Mouse (Mus musculus) bone marrow, adult 2 months (tissue): ENCODE data around the gene Arl11. TPM values are rescaled to one million over a fixed set of nuclear protein-coding genes. Genes with fewer than 3 reads are reported as not detected.
A peak's percentile ranks its signal among the peaks of the same experiment; 100 is the strongest.

Experiments used
- H3K27ac ChIP-seq: fragments of 200-500 bp; 2 replicates; pipeline ENCODE4 v1.5.1; 2012; ENCODE audit warnings: low read depth, mild to moderate bottlenecking, control low read depth, inconsistent platforms, low read length; ENCODE audit not compliant: control insufficient read depth, poor library complexity, insufficient read depth
- H3K4me1 ChIP-seq: fragments of 200-500 bp; 2 replicates; pipeline ENCODE4 v1.6.1; 2011; ENCODE audit warnings: low read length; ENCODE audit not compliant: control insufficient read depth, insufficient read depth
- H3K4me3 ChIP-seq: fragments of 200-500 bp; replicated peaks from 2 replicates; pipeline ENCODE3; 2011; ENCODE audit warnings: mild to moderate bottlenecking, low read depth, low read length, control low read depth; ENCODE audit not compliant: control insufficient read depth
- CTCF ChIP-seq: fragments of 200-500 bp; IDR thresholded peaks from 2 replicates; pipeline ENCODE4 v1.5.1; 2011; ENCODE audit warnings: low read length, control low read depth; ENCODE audit not compliant: control insufficient read depth, insufficient read depth
- POLR2A ChIP-seq: fragments of 200-500 bp; IDR thresholded peaks from 2 replicates; pipeline ENCODE4 v1.6.1; 2011; ENCODE audit warnings: low read depth, mild to moderate bottlenecking, control low read depth, low read length, borderline replicate concordance; ENCODE audit not compliant: control insufficient read depth
- WGBS: fragments of 180-500 bp; shearing (Covaris S2); methylation state at CpG from one replicate; pipeline ENCODE4 v1.1.7; 2018; 5-methylcytosine and 5-hydroxymethylcytosine counted together
- polyA plus RNA-seq: library from polyadenylated mRNA; stranded (reverse); fragments of >200 nt; gene quantifications from 2 replicates; pipeline ENCODE4 v1.2.4, GENCODE M21; 2011; ENCODE audit warnings: low replicate concordance; ENCODE audit not compliant: missing spikeins, insufficient read depth, insufficient read length

Arl11 gene
- polyA plus RNA-seq, 1 experiment = 9.2 TPM

DNA sequence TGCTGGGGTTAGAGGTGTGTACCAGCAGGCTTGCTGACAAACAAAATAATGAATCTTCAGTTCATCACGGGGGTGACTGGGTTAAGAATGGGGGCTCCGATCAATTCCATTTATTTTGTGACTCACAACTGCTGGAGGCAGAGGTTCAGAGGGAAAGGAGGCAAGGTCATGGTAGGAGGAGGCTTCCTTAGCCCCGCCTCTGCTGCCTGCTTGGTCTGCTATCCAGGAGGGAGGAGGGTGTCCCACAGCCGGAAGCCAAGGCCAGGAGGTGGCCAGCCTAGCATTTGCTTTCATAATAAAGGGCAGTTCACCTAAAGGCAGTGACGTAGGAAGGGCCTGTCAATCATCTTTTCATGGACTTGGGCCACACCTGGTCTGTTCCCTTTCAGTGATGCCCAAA, 35.0 kb downstream of the Arl11 start:
- 71% methylated on average over 5 of the region's 5 CpGs for WGBS
- no peak for TF ChIP-seq CTCF
- TF ChIP-seq POLR2A = no peak
- Histone ChIP-seq H3K4me1 (no peaks in the 10 kb centered on the region), H3K27ac (no peak overlapping the region), H3K4me3 (no peak overlapping the region)

DNA sequence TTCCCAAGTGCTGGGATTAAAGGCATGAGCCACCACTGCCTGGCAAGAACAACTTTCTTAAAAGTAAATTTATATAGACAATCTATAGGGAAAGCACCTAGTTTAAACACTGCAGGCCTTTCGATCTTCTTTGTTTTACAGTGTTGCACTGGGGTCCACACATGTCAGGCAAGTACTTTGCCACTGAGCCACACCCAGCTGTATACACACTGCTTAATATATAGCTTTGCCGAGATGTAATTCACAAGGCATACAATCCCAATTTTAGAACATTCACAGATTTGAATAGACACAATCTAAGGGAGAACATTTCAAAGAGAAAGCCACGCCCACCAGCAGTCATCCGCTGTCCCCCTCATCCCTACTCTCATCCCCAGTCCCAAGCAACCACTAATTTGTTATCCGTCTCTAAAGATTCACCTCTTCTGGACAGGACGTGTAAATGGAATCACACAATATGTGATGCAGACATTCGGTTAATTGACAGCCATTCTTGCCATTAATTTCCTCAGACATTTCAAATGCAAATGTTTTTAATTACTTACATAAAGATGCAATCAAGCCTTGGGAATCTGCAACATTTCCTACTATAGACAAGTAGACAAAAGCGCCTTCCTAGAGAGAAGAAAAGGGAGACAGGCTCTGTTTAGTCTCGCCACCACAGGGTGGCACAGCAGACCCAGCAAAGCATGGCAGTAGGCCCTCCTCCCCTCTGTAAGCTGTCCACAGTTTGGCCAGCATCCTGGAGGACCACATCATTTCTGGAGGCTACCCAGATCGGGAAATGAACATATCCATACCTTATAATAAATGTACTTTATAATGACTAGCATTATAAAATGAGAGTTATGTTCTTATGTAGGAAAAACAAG, 37.5 kb downstream of the Arl11 start:
- Histone ChIP-seq H3K4me1 (no peaks in the 10 kb centered on the region), H3K4me3 (no peak overlapping the region), H3K27ac (no peak overlapping the region)
- TF ChIP-seq POLR2A = no peak
- TF ChIP-seq CTCF = peak; percentile 29; the same call in 1 of the 2 replicates
- 82% methylated on average over 10 of the region's 10 CpGs for WGBS

DNA sequence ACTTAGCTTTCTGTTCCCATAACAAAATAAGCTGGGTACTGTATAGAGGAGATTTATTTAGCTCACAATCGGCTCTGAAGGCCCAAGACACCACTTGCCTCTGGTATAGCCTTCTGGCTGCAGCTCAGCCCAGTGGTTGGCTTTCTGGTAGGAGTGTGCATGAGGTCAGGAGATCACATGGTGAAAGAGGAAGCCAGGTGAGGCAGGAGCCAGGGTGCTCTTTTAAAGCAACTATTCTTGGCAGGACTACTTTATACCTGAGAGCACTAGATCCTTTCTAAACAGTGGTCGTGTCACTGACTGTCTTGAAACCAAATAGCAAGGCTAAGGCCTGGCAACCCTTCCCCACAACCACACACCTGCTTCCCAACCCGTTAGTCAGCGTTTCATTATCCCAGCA, 40.3 kb downstream of the Arl11 start:
- TF ChIP-seq CTCF (no peak), POLR2A (no peak)
- WGBS = 75% methylated on average over 4 of the region's 4 CpGs
- H3K4me3 ChIP-seq = no peak overlapping the region
- no peak overlapping the region for H3K27ac ChIP-seq
- no peaks in the 10 kb centered on the region for H3K4me1 ChIP-seq

- WGBS = 83% methylated on average over 6 of the region's 6 CpGs
- Histone ChIP-seq H3K4me3 (no peak overlapping the region), H3K4me1 (no peaks in the 10 kb centered on the region), H3K27ac (no peak overlapping the region)
- TF ChIP-seq POLR2A (no peak), CTCF (no peak)
Measured at GRCm38 (mm10) chr14:61350808-61351207, 41.3 kb downstream of the Arl11 start.

DNA sequence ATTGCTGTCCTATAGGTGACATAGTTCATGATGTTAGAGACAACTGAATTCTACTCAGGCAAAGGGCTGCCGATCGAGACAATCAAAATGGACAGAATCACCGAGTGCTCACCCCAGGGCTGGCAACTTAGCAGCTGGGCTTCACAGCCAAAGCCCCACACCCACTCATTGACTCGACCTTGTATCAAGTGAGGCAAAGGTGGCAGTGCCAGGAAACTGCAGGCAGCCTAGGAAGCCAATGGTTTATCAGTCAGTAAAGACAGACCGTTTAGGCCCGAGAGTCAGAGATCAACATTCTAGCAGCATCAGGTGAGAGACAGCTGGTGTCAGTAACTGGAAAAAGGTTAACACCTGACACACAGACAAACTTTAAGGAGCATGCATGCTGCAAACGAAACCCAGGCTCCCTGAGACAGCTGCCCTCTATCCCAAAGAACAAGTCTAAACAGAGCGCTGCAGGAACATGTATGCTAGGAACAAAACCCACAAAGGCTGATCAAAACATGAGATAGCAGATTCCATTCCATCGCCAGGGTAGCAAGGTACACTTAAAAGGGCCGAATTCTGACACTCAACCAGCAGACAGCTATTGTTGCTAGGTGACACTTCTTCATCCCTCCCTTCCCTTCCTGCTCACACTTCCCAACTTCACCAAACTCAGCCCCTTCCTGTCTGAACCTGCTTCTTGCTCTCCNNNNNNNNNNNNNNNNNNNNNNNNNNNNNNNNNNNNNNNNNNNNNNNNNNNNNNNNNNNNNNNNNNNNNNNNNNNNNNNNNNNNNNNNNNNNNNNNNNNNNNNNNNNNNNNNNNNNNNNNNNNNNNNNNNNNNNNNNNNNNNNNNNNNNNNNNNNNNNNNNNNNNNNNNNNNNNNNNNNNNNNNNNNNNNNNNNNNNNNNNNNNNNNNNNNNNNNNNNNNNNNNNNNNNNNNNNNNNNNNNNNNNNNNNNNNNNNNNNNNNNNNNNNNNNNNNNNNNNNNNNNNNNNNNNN, 45.0 kb downstream of the Arl11 start:
- no peak overlapping the region for H3K27ac ChIP-seq
- TF ChIP-seq POLR2A = no peak
- no peak for TF ChIP-seq CTCF
- WGBS = 66% methylated on average over 10 of the region's 10 CpGs
- H3K4me3 ChIP-seq = no peak overlapping the region
- H3K4me1 ChIP-seq = no peaks in the 10 kb centered on the region

GRCm38 (mm10) chr14:61360131-61360980, 50.8 kb downstream of the Arl11 start, which contains the start of gene Ebpl:
Ebpl (minus strand) TSS chr14:61360439.
- TF ChIP-seq POLR2A (peak; percentile 69; the same call in 1 of the 2 replicates), CTCF (no peak)
- Histone ChIP-seq H3K4me1 (no peaks in the 10 kb centered on the region; the same call in 1 of the 2 replicates), H3K27ac (peak within 1 kb of the TSS; percentile 91), H3K4me3 (peak within 1 kb of the TSS; percentile 78)
- 3% methylated on average over 40 of the region's 40 CpGs for WGBS

DNA sequence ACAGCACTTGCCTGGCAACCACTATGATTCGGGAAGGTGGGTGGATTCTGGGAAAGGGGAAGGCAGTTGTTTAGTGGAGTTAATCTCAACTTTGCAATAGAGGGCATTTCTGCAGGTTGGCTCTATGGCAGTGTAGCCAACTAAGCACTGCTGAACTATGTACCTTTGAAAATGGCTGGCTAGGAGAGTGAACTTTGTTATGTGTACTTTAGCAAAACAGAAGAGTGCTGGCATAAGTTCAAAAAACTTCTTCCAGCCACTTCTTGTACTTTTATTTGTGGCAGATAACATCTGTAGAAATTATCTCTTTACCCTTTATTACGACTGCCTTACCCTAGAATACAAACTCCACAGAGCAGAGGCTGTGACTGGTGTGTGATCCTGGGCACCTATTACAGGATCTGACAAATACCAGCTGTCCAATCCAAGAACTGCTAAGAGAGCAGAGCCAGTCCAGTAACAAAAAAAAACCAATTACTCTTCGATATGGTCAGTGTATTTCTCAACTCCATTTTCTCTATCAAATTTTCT, 51.5 kb downstream of the Arl11 start:
- Histone ChIP-seq H3K4me1 (no peaks in the 10 kb centered on the region; the same call in 1 of the 2 replicates), H3K27ac (no peak overlapping the region), H3K4me3 (no peak overlapping the region)
- 61% methylated on average over 3 of the region's 3 CpGs for WGBS
- TF ChIP-seq POLR2A = no peak
- TF ChIP-seq CTCF = no peak

Other genes starting within 250 kb of the Arl11 start
- 2.5 TPM in 2 replicates for gene Sacs, start 171.3 kb upstream of the Arl11 start, polyA plus RNA-seq
- not detected in 2 replicates for gene Sgcg, start 51.3 kb upstream of the Arl11 start, polyA plus RNA-seq
- 3.2 and 7.6 TPM in 2 replicates for gene Ebpl, start 50.7 kb downstream of the Arl11 start, polyA plus RNA-seq
- gene Kpna3, start 130.1 kb downstream of the Arl11 start, polyA plus RNA-seq = 12.4 and 16.7 TPM in 2 replicates
- gene Spryd7, start 247.1 kb downstream of the Arl11 start, polyA plus RNA-seq = 0.66 and 4.7 TPM in 2 replicates